Mouse (Mus musculus): ENCODE data around the gene Hcrtr1. TPM values are rescaled to one million over a fixed set of nuclear protein-coding genes. Genes with fewer than 3 reads are reported as not detected.

Hcrtr1 gene
- polyA plus RNA-seq, 1 experiment from 2014 or later = not detected

- Histone ChIP-seq H3K4me1 (replicated peaks) (peaks cover 9% of the 10 kb centered on the region; the same call in 1 of the 2 replicates), H3K9me3 (no peaks in the 10 kb centered on the region), H3K36me3 (no peaks in the 10 kb centered on the region), H3K27me3 (peaks cover 30% of the 10 kb centered on the region), H3K9ac (replicated peaks) (no peak overlapping the region), H3K27ac (no peak overlapping the region), H3K4me2 (no peak overlapping the region), H3K4me3 (replicated peaks) (no peak overlapping the region)
- 48% methylated on average over 8 of the region's 8 CpGs for WGBS
- no peak for ATAC-seq (ENCODE audit: insufficient number of reproducible peaks, insufficient read depth, low FRiP score, low TSS enrichment, low read depth)
These were observed 38.0 kb downstream of the Hcrtr1 start for GRCm38 (mm10) chr4:130101183-130101582.

GRCm38 (mm10) chr4:130095137-130095536 is 44.0 kb downstream of the Hcrtr1 start:
- no peaks in the 10 kb centered on the region for H3K9me3 ChIP-seq
- no peaks in the 10 kb centered on the region for H3K4me1 ChIP-seq (replicated peaks)
- H3K27me3 ChIP-seq = peaks cover 50% of the 10 kb centered on the region
- H3K9ac ChIP-seq (replicated peaks) = no peak overlapping the region
- H3K27ac ChIP-seq = no peak overlapping the region
- 55% methylated on average over 3 of the region's 3 CpGs for whole genome bisulfite sequencing
- H3K4me2 ChIP-seq = no peak overlapping the region
- no peak overlapping the region for H3K4me3 ChIP-seq (replicated peaks)
- H3K36me3 ChIP-seq = no peaks in the 10 kb centered on the region
- ATAC-seq (ENCODE audit: insufficient number of reproducible peaks, insufficient read depth, low FRiP score, low TSS enrichment, low read depth) = no peak

GRCm38 (mm10) chr4:130087293-130087692 is 51.9 kb downstream of the Hcrtr1 start:
- H3K9me3 ChIP-seq = no peaks in the 10 kb centered on the region
- ATAC-seq (ENCODE audit: insufficient number of reproducible peaks, insufficient read depth, low FRiP score, low TSS enrichment, low read depth) = peak; percentile 40; the same call in 1 of the 2 replicates
- peaks cover 55% of the 10 kb centered on the region for H3K27me3 ChIP-seq
- H3K9ac ChIP-seq (replicated peaks) = no peak overlapping the region
- no peak overlapping the region for H3K4me3 ChIP-seq (replicated peaks)
- H3K4me1 ChIP-seq (replicated peaks) = peaks cover 14% of the 10 kb centered on the region; the same call in 1 of the 2 replicates
- H3K4me2 ChIP-seq = no peak overlapping the region
- no peaks in the 10 kb centered on the region for H3K36me3 ChIP-seq
- 13% methylated on average over 7 of the region's 7 CpGs for WGBS
- H3K27ac ChIP-seq = no peak overlapping the region

- WGBS = 54% methylated on average over 12 of the region's 12 CpGs
- H3K4me2 ChIP-seq = no peak overlapping the region
- no peak overlapping the region for H3K4me3 ChIP-seq (replicated peaks)
- no peaks in the 10 kb centered on the region for H3K36me3 ChIP-seq
- ATAC-seq (ENCODE audit: insufficient number of reproducible peaks, insufficient read depth, low FRiP score, low TSS enrichment, low read depth) = no peak
- peaks cover 50% of the 10 kb centered on the region for H3K27me3 ChIP-seq
- peaks cover 20% of the 10 kb centered on the region for H3K4me1 ChIP-seq (replicated peaks)
- no peak overlapping the region for H3K27ac ChIP-seq
- H3K9ac ChIP-seq (replicated peaks) = 0 out of 2 replicates have a peak overlapping the region, but pooled peaks have one; percentile 27
- no peaks in the 10 kb centered on the region for H3K9me3 ChIP-seq
These were observed 53.8 kb downstream of the Hcrtr1 start for GRCm38 (mm10) chr4:130085246-130085820.

- no peak for ATAC-seq (ENCODE audit: insufficient number of reproducible peaks, insufficient read depth, low FRiP score, low TSS enrichment, low read depth)
- Histone ChIP-seq H3K27ac (no peak overlapping the region), H3K4me3 (replicated peaks) (no peak overlapping the region), H3K36me3 (no peaks in the 10 kb centered on the region), H3K9ac (replicated peaks) (no peak overlapping the region), H3K4me2 (no peak overlapping the region), H3K4me1 (replicated peaks) (peaks cover 20% of the 10 kb centered on the region), H3K27me3 (peaks cover 45% of the 10 kb centered on the region), H3K9me3 (no peaks in the 10 kb centered on the region)
- 57% methylated on average over 7 of the region's 7 CpGs for WGBS
These were observed 54.7 kb downstream of the Hcrtr1 start for GRCm38 (mm10) chr4:130084331-130084945.

GRCm38 (mm10) chr4:130082211-130082610 is 56.9 kb downstream of the Hcrtr1 start:
- peaks cover 21% of the 10 kb centered on the region for H3K4me1 ChIP-seq (replicated peaks)
- H3K36me3 ChIP-seq = no peaks in the 10 kb centered on the region
- no peak overlapping the region for H3K9ac ChIP-seq (replicated peaks)
- no peaks in the 10 kb centered on the region for H3K9me3 ChIP-seq
- no peak overlapping the region for H3K27ac ChIP-seq
- H3K4me3 ChIP-seq (replicated peaks) = no peak overlapping the region
- peaks cover 49% of the 10 kb centered on the region for H3K27me3 ChIP-seq
- H3K4me2 ChIP-seq = no peak overlapping the region
- WGBS = 39% methylated on average over 9 of the region's 9 CpGs
- no peak for ATAC-seq (ENCODE audit: insufficient number of reproducible peaks, insufficient read depth, low FRiP score, low TSS enrichment, low read depth)

GRCm38 (mm10) chr4:130081345-130082190 is 57.6 kb downstream of the Hcrtr1 start:
- H3K9me3 ChIP-seq = no peaks in the 10 kb centered on the region
- ATAC-seq (ENCODE audit: insufficient number of reproducible peaks, insufficient read depth, low FRiP score, low TSS enrichment, low read depth) = no peak
- no peaks in the 10 kb centered on the region for H3K36me3 ChIP-seq
- H3K27me3 ChIP-seq = peaks cover 55% of the 10 kb centered on the region
- WGBS = 74% methylated on average over 19 of the region's 19 CpGs
- peaks cover 23% of the 10 kb centered on the region for H3K4me1 ChIP-seq (replicated peaks)
- no peak overlapping the region for H3K9ac ChIP-seq (replicated peaks)
- H3K27ac ChIP-seq = no peak overlapping the region
- no peak overlapping the region for H3K4me2 ChIP-seq
- no peak overlapping the region for H3K4me3 ChIP-seq (replicated peaks)

Other genes with a start within 250 kb of the Hcrtr1 start
- not detected in 2 replicates for gene Spocd1, start 210.1 kb downstream of the Hcrtr1 start, polyA plus RNA-seq (2016; fragmentation: Nextera tagmentation; extraction: Ambion mirVana)
- gene Adgrb2, start 154.5 kb downstream of the Hcrtr1 start, polyA plus RNA-seq (2016; fragmentation: Nextera tagmentation; extraction: Ambion mirVana) = 3.1 and 3.6 TPM in 2 replicates
- gene Col16a1, start 91.5 kb downstream of the Hcrtr1 start, polyA plus RNA-seq (2016; fragmentation: Nextera tagmentation; extraction: Ambion mirVana) = 24.2 and 30.9 TPM in 2 replicates
- gene Pef1, start 36.8 kb downstream of the Hcrtr1 start, polyA plus RNA-seq (2016; fragmentation: Nextera tagmentation; extraction: Ambion mirVana) = 64.6 and 64.7 TPM in 2 replicates
- 7.8 and 10.3 TPM in 2 replicates for gene Tinagl1, start 35.8 kb upstream of the Hcrtr1 start, polyA plus RNA-seq (2016; fragmentation: Nextera tagmentation; extraction: Ambion mirVana)
- gene Gm853, start 83.0 kb upstream of the Hcrtr1 start, polyA plus RNA-seq (2016; fragmentation: Nextera tagmentation; extraction: Ambion mirVana) = not detected in 2 replicates
- 199 and 205 TPM in 2 replicates for gene Serinc2, start 139.8 kb upstream of the Hcrtr1 start, polyA plus RNA-seq (2016; fragmentation: Nextera tagmentation; extraction: Ambion mirVana)
- 11.3 and 14.1 TPM in 2 replicates for gene Fabp3, start 169.2 kb upstream of the Hcrtr1 start, polyA plus RNA-seq (2016; fragmentation: Nextera tagmentation; extraction: Ambion mirVana)
- not detected in 2 replicates for gene Gm10570, start 169.3 kb upstream of the Hcrtr1 start, polyA plus RNA-seq (2016; fragmentation: Nextera tagmentation; extraction: Ambion mirVana)
- gene Zcchc17, start 220.6 kb upstream of the Hcrtr1 start, polyA plus RNA-seq (2016; fragmentation: Nextera tagmentation; extraction: Ambion mirVana) = 73.9 and 76.8 TPM in 2 replicates
- gene Snrnp40, start 220.8 kb upstream of the Hcrtr1 start, polyA plus RNA-seq (2016; fragmentation: Nextera tagmentation; extraction: Ambion mirVana) = 200 and 212 TPM in 2 replicates